Mouse (Mus musculus): Measurements from ENCODE around the gene Itch. TPM values are rescaled to one million over a fixed set of nuclear protein-coding genes. Genes with fewer than 3 reads are reported as not detected.
A peak's percentile ranks its signal among the peaks of the same experiment; 100 is the strongest.

Itch gene
- polyA plus RNA-seq, 1 experiment from 2014 or later, result 44.7 TPM

DNA sequence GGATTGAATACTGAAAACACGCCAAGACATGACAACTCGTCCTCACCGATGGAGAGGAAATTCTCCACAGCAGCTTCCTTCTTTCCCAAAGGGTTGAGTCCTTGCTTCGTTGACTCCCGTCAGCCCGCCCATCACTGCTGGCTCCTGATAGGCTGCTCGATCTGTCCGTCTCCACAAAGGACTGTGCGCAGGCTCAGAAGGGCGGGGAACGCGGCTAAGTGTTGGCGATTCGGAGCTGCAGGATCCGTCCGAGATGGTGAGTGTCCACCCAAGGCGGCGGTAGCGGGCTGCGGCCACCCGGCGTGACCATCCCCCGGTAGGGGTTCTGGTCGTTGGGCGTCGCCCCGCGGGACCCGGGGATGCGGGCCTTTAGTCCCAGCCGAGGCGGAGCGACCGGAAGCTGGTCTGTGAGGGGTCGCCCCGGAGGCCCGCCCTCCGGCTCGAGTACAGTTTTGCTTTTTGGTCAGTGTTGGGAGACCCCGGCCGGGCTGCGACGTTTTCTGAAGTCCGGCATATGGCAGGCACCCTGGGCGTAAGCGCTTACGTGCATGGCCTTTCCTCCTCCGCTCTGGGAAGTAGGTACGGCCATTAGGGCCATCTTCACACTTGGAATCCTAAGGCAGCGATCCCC is 103.2 kb downstream of the Itch start, which contains the start of gene Dynlrb1:
Dynlrb1 (plus strand) TSS at position 172 of the 631 bp plus-strand sequence.
- Histone ChIP-seq H3K4me2 (ENCODE audit: low read depth, low read length) (peak within 1 kb of the TSS; percentile 78), H3K4me1 (ENCODE audit: control insufficient read depth, insufficient read depth, low read length) (peaks cover 22% of the 10 kb centered on the region), H3K27ac (ENCODE audit: low read depth, low read length) (peak within 1 kb of the TSS; percentile 79), H3K9me3 (ENCODE audit: control insufficient read depth, low read length) (no peaks in the 10 kb centered on the region), H3K9ac (replicated peaks; ENCODE audit: low read depth, low read length) (peak within 1 kb of the TSS; percentile 92), H3K27me3 (ENCODE audit: control insufficient read depth, insufficient read depth, low read length) (no peaks in the 10 kb centered on the region), H3K4me3 (ENCODE audit: low read depth, low read length) (peak within 1 kb of the TSS; percentile 89), H3K36me3 (ENCODE audit: control insufficient read depth, insufficient read depth, low read length) (no peaks in the 10 kb centered on the region)
- WGBS, result under 1% methylated on average over 50 of the region's 50 CpGs
- peak; percentile 100 for ATAC-seq (ENCODE audit: low read depth)

DNA sequence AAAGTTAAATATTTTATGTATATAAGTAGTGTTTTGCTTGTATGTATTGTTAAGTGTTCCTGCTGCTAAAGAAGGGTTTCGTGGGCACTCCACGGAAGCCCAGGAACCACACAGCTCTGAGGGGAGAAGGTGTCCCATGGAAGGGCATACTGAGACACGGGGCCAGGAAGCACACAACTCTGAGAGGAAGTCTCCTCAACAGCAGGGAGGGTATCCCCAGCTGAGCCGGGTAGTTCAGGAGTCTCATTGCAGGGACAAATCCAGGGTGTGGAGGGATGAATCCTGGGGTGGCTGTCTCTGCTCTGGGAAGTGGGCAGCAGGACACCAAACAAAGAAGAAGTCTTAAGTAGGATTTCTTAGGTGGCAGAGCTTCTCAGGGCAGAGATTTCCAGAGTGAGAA is 104.0 kb downstream of the Itch start:
- Histone ChIP-seq H3K36me3 (ENCODE audit: control insufficient read depth, insufficient read depth, low read length) (no peaks in the 10 kb centered on the region), H3K27me3 (ENCODE audit: control insufficient read depth, insufficient read depth, low read length) (no peaks in the 10 kb centered on the region), H3K4me2 (ENCODE audit: low read depth, low read length) (peak overlapping the region; percentile 78), H3K4me3 (ENCODE audit: low read depth, low read length) (peak overlapping the region; percentile 89), H3K9ac (replicated peaks; ENCODE audit: low read depth, low read length) (peak overlapping the region; percentile 92), H3K4me1 (ENCODE audit: control insufficient read depth, insufficient read depth, low read length) (peaks cover 22% of the 10 kb centered on the region), H3K27ac (ENCODE audit: low read depth, low read length) (no peak overlapping the region), H3K9me3 (ENCODE audit: control insufficient read depth, low read length) (no peaks in the 10 kb centered on the region)
- 22% methylated on average over 4 of the region's 4 CpGs for WGBS
- ATAC-seq (ENCODE audit: low read depth), result no peak

DNA sequence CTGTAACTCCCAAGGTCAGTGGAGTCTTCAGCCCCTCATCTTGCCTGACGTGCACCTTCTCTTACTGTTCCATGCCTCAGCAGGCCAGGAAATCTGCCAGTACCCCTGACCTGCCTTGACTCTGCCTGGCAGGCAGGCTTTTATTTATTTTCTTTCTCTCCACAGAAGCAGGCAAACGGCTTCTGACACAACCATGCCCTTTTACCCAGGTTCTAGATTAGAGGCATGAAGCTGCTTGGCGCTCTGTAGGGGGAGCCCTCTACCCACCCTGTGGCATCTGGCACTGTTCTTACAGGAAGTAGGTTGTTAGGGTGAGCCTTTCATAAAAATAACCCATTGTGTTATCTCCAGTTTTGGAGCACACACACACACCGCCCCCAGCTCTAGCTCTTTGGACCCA is 107.6 kb downstream of the Itch start:
- peaks cover 26% of the 10 kb centered on the region for H3K36me3 ChIP-seq (ENCODE audit: control insufficient read depth, insufficient read depth, low read length)
- H3K9ac ChIP-seq (replicated peaks; ENCODE audit: low read depth, low read length), result no peak overlapping the region
- 88% methylated on average over 4 of the region's 4 CpGs for WGBS
- H3K9me3 ChIP-seq (ENCODE audit: control insufficient read depth, low read length), result no peaks in the 10 kb centered on the region
- peaks cover 18% of the 10 kb centered on the region for H3K4me1 ChIP-seq (ENCODE audit: control insufficient read depth, insufficient read depth, low read length)
- no peak overlapping the region for H3K4me3 ChIP-seq (ENCODE audit: low read depth, low read length)
- H3K27ac ChIP-seq (ENCODE audit: low read depth, low read length), result no peak overlapping the region
- no peaks in the 10 kb centered on the region for H3K27me3 ChIP-seq (ENCODE audit: control insufficient read depth, insufficient read depth, low read length)
- no peak overlapping the region for H3K4me2 ChIP-seq (ENCODE audit: low read depth, low read length)
- ATAC-seq (ENCODE audit: low read depth), result no peak

DNA sequence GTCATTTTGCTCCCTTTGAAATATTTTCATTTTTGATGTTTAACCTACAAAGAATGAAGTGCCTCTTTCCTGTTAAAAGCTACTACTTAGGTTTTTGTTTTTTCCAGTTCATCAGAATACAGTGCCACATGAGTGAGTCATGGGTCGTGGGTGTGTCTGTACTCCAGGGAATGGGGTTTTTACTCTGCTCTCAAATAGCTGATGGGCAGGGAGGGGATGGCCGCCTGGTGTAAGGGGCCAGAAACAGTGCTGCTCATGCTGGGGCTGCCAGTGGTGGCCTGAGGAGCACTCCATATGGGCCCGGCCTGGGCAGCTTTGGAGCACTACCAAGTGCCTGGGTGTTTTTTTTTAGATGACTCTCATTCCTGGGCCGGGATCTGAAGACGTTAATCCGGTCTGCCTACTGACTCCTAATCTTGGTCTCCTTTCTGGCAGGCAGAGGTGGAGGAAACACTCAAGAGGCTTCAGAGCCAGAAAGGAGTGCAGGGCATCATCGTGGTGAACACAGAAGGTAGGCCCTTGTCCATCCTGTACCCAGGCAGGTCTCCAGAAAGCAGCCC is 109.1 kb downstream of the Itch start:
- Histone ChIP-seq H3K27ac (ENCODE audit: low read depth, low read length) (no peak overlapping the region), H3K27me3 (ENCODE audit: control insufficient read depth, insufficient read depth, low read length) (no peaks in the 10 kb centered on the region), H3K4me1 (ENCODE audit: control insufficient read depth, insufficient read depth, low read length) (peaks cover 16% of the 10 kb centered on the region)

DNA sequence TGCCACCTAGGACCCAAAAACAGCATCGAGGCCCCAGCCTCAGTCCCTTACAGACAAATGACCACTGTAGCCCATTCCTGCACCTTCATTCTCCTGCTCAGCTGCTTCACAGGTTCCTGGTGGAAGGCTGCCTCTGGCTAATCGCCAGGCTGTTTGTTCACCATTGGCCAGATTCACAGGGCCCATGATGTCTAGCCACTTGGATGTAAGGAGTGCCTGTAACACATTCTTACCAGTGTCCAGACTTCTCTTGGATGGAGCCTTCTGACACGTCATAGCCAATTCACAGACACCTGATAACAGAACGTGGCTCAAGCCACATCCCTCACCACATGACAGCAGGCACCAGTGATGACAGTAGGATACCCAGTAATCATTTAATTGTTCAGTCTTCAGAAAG is 112.9 kb downstream of the Itch start:
- Histone ChIP-seq H3K36me3 (ENCODE audit: control insufficient read depth, insufficient read depth, low read length) (peaks cover 73% of the 10 kb centered on the region), H3K9me3 (ENCODE audit: control insufficient read depth, low read length) (no peaks in the 10 kb centered on the region), H3K4me1 (ENCODE audit: control insufficient read depth, insufficient read depth, low read length) (no peaks in the 10 kb centered on the region), H3K4me3 (ENCODE audit: low read depth, low read length) (no peak overlapping the region), H3K4me2 (ENCODE audit: low read depth, low read length) (no peak overlapping the region), H3K27ac (ENCODE audit: low read depth, low read length) (no peak overlapping the region), H3K27me3 (ENCODE audit: control insufficient read depth, insufficient read depth, low read length) (no peaks in the 10 kb centered on the region), H3K9ac (replicated peaks; ENCODE audit: low read depth, low read length) (no peak overlapping the region)
- ATAC-seq (ENCODE audit: low read depth), result no peak
- WGBS, result 97% methylated on average over 4 of the region's 4 CpGs

More for the DNA sequence above, 109.1 kb downstream of the Itch start:
- H3K4me3 ChIP-seq (ENCODE audit: low read depth, low read length), result no peak overlapping the region
- H3K9ac ChIP-seq (replicated peaks; ENCODE audit: low read depth, low read length), result no peak overlapping the region
- peaks cover 37% of the 10 kb centered on the region for H3K36me3 ChIP-seq (ENCODE audit: control insufficient read depth, insufficient read depth, low read length)
- no peak overlapping the region for H3K4me2 ChIP-seq (ENCODE audit: low read depth, low read length)
- ATAC-seq (ENCODE audit: low read depth), result no peak
- no peaks in the 10 kb centered on the region for H3K9me3 ChIP-seq (ENCODE audit: control insufficient read depth, low read length)
- WGBS, result 92% methylated on average over 7 of the region's 7 CpGs

DNA sequence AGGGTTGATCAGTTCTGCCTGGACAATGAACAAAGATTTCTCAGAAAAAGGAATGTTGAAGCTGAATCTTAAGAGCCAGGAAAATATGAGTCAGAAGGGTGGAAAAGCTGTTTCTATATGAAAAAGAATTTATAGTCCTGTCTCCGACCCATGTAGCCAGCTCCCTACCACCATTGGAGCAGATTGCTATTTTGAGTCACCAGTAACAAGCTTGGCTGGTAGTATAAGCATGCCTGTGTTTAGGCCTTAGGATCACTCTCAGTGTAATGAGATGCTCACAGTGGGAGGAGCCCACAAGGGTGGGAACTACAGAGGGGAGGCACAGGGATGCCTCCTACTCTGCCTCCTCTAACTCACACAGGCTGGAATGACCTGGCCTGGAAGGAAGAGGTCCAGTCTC is 114.9 kb downstream of the Itch start:
- H3K27me3 ChIP-seq (ENCODE audit: control insufficient read depth, insufficient read depth, low read length), result no peaks in the 10 kb centered on the region
- no peak overlapping the region for H3K4me3 ChIP-seq (ENCODE audit: low read depth, low read length)
- peaks cover 65% of the 10 kb centered on the region for H3K36me3 ChIP-seq (ENCODE audit: control insufficient read depth, insufficient read depth, low read length)
- no peak for ATAC-seq (ENCODE audit: low read depth)
- no peaks in the 10 kb centered on the region for H3K9me3 ChIP-seq (ENCODE audit: control insufficient read depth, low read length)
- H3K9ac ChIP-seq (replicated peaks; ENCODE audit: low read depth, low read length), result no peak overlapping the region
- no peak overlapping the region for H3K27ac ChIP-seq (ENCODE audit: low read depth, low read length)
- no peaks in the 10 kb centered on the region for H3K4me1 ChIP-seq (ENCODE audit: control insufficient read depth, insufficient read depth, low read length)
- WGBS, result 97% methylated on average over 1 of the region's 1 CpGs
- H3K4me2 ChIP-seq (ENCODE audit: low read depth, low read length), result no peak overlapping the region

DNA sequence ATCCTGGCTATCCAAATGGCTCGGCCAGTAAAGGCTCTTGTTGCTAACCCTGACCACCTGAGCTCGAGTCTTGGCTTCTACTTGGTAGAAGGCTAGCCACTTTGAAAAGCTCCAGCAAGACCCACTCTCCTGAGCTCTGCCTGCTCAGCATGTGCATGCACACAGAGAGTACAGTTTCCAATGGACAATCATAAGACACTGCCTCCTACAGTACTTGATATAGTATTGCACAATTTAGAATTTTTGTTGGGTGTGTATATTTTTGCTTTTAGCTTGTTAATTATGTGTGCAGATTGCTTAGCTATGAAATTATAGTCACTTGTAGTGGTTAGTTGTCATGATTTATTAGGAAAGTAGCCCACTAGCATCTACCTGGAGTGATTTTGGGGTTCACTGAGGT is 115.4 kb downstream of the Itch start:
- Histone ChIP-seq H3K4me1 (ENCODE audit: control insufficient read depth, insufficient read depth, low read length) (no peaks in the 10 kb centered on the region), H3K9me3 (ENCODE audit: control insufficient read depth, low read length) (no peaks in the 10 kb centered on the region), H3K27me3 (ENCODE audit: control insufficient read depth, insufficient read depth, low read length) (no peaks in the 10 kb centered on the region), H3K36me3 (ENCODE audit: control insufficient read depth, insufficient read depth, low read length) (peaks cover 61% of the 10 kb centered on the region), H3K9ac (replicated peaks; ENCODE audit: low read depth, low read length) (no peak overlapping the region), H3K27ac (ENCODE audit: low read depth, low read length) (no peak overlapping the region), H3K4me2 (ENCODE audit: low read depth, low read length) (no peak overlapping the region), H3K4me3 (ENCODE audit: low read depth, low read length) (no peak overlapping the region)
- no peak for ATAC-seq (ENCODE audit: low read depth)
- 84% methylated on average over 2 of the region's 2 CpGs for WGBS

DNA sequence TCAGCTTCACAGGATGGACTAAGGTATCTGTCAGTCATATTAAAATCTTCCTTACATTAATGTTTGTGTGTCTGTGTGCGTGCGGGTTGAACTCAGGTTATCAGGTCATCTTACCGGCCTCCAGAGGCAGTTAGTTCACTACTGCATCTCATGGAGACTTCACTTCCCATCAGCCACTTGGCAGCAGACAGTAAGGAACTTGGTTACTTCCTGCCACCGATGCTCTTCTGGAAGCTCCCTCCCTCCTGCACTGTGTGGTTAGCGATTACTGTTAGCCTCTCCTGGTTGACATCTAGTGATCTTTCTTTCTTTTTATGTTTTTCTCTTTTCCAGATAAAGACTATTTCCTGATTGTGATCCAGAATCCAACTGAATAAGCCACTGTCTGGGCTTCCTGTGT is 116.3 kb downstream of the Itch start:
- WGBS, result 93% methylated on average over 5 of the region's 5 CpGs
- Histone ChIP-seq H3K36me3 (ENCODE audit: control insufficient read depth, insufficient read depth, low read length) (peaks cover 52% of the 10 kb centered on the region), H3K4me2 (ENCODE audit: low read depth, low read length) (no peak overlapping the region), H3K27me3 (ENCODE audit: control insufficient read depth, insufficient read depth, low read length) (no peaks in the 10 kb centered on the region), H3K4me1 (ENCODE audit: control insufficient read depth, insufficient read depth, low read length) (no peaks in the 10 kb centered on the region), H3K9me3 (ENCODE audit: control insufficient read depth, low read length) (no peaks in the 10 kb centered on the region), H3K9ac (replicated peaks; ENCODE audit: low read depth, low read length) (no peak overlapping the region), H3K27ac (ENCODE audit: low read depth, low read length) (no peak overlapping the region), H3K4me3 (ENCODE audit: low read depth, low read length) (no peak overlapping the region)
- ATAC-seq (ENCODE audit: low read depth), result no peak

DNA sequence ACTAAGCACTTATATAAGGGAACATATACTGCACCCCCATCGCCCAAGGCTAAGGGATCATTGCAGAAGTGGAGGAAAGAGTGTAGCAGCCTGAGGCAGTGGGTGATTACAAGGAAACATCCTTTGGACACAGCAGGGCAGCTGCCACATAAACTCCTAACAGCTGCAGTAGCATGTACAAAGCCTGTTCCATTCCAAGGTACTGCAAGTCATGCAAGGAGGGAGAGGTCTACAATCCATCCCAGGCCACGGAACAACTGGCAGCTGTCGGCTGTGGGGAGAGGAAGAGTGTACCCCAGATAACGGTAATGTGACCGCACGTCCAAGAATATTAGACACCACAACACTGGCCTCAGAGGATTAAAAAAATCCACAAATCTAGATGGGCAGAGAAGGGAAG is 132.2 kb downstream of the Itch start:
- no peaks in the 10 kb centered on the region for H3K36me3 ChIP-seq (ENCODE audit: control insufficient read depth, insufficient read depth, low read length)
- H3K4me1 ChIP-seq (ENCODE audit: control insufficient read depth, insufficient read depth, low read length), result no peaks in the 10 kb centered on the region
- H3K27me3 ChIP-seq (ENCODE audit: control insufficient read depth, insufficient read depth, low read length), result no peaks in the 10 kb centered on the region
- no peak overlapping the region for H3K9ac ChIP-seq (replicated peaks; ENCODE audit: low read depth, low read length)
- ATAC-seq (ENCODE audit: low read depth), result no peak
- WGBS, result 92% methylated on average over 6 of the region's 6 CpGs
- H3K27ac ChIP-seq (ENCODE audit: low read depth, low read length), result no peak overlapping the region
- H3K4me2 ChIP-seq (ENCODE audit: low read depth, low read length), result no peak overlapping the region
- no peaks in the 10 kb centered on the region for H3K9me3 ChIP-seq (ENCODE audit: control insufficient read depth, low read length)
- no peak overlapping the region for H3K4me3 ChIP-seq (ENCODE audit: low read depth, low read length)
